Mouse (Mus musculus): ENCODE measurements around the gene Gpr75.

Gene Gpr75

GRCm38 (mm10) chr11:30885171-30885871, at the start of gene Gpr75, which contains the start of gene Asb3:
Gene Gpr75 (plus strand): TSS chr11:30885358.
Gene Asb3 (plus strand): TSS chr11:30885416.
- DNase-seq (ENCODE audit: low spot score in 2 of 2): no peak

- no peak for DNase-seq (ENCODE audit: low spot score in 2 of 2)
Observed at GRCm38 (mm10) chr11:30838793-30839192, 46.4 kb upstream of the Gpr75 start.

- DNase-seq (ENCODE audit: low spot score in 2 of 2): no peak
Observed at GRCm38 (mm10) chr11:30844355-30844754, 40.8 kb upstream of the Gpr75 start.

- DNase-seq (ENCODE audit: low spot score in 2 of 2): no peak
Observed at GRCm38 (mm10) chr11:30872425-30872824, 12.7 kb upstream of the Gpr75 start.

GRCm38 (mm10) chr11:30888153-30888552, 3.0 kb downstream of the Gpr75 start:
- DNase-seq (ENCODE audit: low spot score in 2 of 2): no peak

- no peak for DNase-seq (ENCODE audit: low spot score in 2 of 2)
Observed at GRCm38 (mm10) chr11:30896201-30896600, 11.0 kb downstream of the Gpr75 start.

GRCm38 (mm10) chr11:30899312-30899711, 14.2 kb downstream of the Gpr75 start:
- no peak for DNase-seq (ENCODE audit: low spot score in 2 of 2)

GRCm38 (mm10) chr11:30912311-30912710, 27.2 kb downstream of the Gpr75 start:
- no peak for DNase-seq (ENCODE audit: low spot score in 2 of 2)

- no peak for DNase-seq (ENCODE audit: low spot score in 2 of 2)
Observed at GRCm38 (mm10) chr11:30920641-30921040, 35.5 kb downstream of the Gpr75 start.

GRCm38 (mm10) chr11:30923283-30923682, 38.1 kb downstream of the Gpr75 start:
- DNase-seq (ENCODE audit: low spot score in 2 of 2): no peak

- no peak for DNase-seq (ENCODE audit: low spot score in 2 of 2)
Observed at GRCm38 (mm10) chr11:30928079-30928478, 42.9 kb downstream of the Gpr75 start.

- DNase-seq (ENCODE audit: low spot score in 2 of 2): no peak
Observed at GRCm38 (mm10) chr11:30928498-30928897, 43.3 kb downstream of the Gpr75 start.
